Mouse (Mus musculus) neural tube, embryonic 13.5 days (tissue): Measurements from ENCODE around the gene Fam83e. TPM values are rescaled to one million over a fixed set of nuclear protein-coding genes. Genes with fewer than 3 reads are reported as not detected.

Source experiments
- ATAC-seq: fragments of 200-750 bp; cut with Nextera tagmentation; 2 replicates; pipeline ENCODE4 v1.8.0; 2017; ENCODE audit warnings: low read depth, mild to moderate bottlenecking, moderate TSS enrichment, moderate library complexity
- H3K27ac ChIP-seq: fragments of 300-500 bp; sonication (generic); replicated peaks from 2 replicates; pipeline ENCODE4 v1.5.1; 2015; ENCODE audit warnings: moderate library complexity, mild to moderate bottlenecking, inconsistent platforms
- H3K27me3 ChIP-seq: fragments of 300-500 bp; sonication (generic); 2 replicates; pipeline ENCODE4 v1.6.1; 2015; ENCODE audit warnings: mild to moderate bottlenecking, inconsistent platforms
- H3K36me3 ChIP-seq: fragments of 300-500 bp; sonication (generic); 2 replicates; pipeline ENCODE4 v1.6.1; 2015; ENCODE audit warnings: mild to moderate bottlenecking, inconsistent platforms
- H3K4me1 ChIP-seq: fragments of 300-500 bp; sonication (generic); replicated peaks from 2 replicates; pipeline ENCODE4 v1.6.1; 2015; ENCODE audit warnings: inconsistent platforms
- H3K4me2 ChIP-seq: fragments of 300-500 bp; sonication (generic); 2 replicates; pipeline ENCODE4 v1.6.1; 2015; ENCODE audit warnings: inconsistent platforms, mild to moderate bottlenecking, moderate library complexity
- H3K4me3 ChIP-seq: fragments of 300-500 bp; sonication (generic); 2 replicates; pipeline ENCODE4 v1.5.1; 2015; ENCODE audit warnings: mild to moderate bottlenecking, inconsistent platforms
- H3K9ac ChIP-seq: fragments of 300-500 bp; sonication (generic); 2 replicates; pipeline ENCODE4 v1.6.1; 2015; ENCODE audit warnings: moderate library complexity, mild to moderate bottlenecking, inconsistent platforms
- H3K9me3 ChIP-seq: fragments of 300-500 bp; sonication (generic); 2 replicates; pipeline ENCODE4 v1.6.1; 2016; ENCODE audit warnings: inconsistent platforms
- WGBS: fragments of 180-500 bp; shearing (Covaris S2); methylation state at CpG from one replicate; pipeline ENCODE4 v1.1.7; 2015; 5-methylcytosine and 5-hydroxymethylcytosine counted together
- polyA plus RNA-seq: library from polyadenylated mRNA; unstranded; fragments of >200 nt; fragmentation: Nextera tagmentation; extraction: Ambion mirVana; gene quantifications from 2 replicates; pipeline ENCODE4 v1.2.1, GENCODE M21; 2015

Fam83e gene
- polyA plus RNA-seq, 1 experiment from 2014 or later, result 0.39 TPM

GRCm38 (mm10) chr7:45727625-45728024 lies 6.6 kb downstream of the Fam83e start:
- Histone ChIP-seq H3K4me2 (no peak overlapping the region), H3K27ac (no peak overlapping the region), H3K9ac (no peak overlapping the region), H3K27me3 (no peaks in the 10 kb centered on the region), H3K36me3 (peaks cover 52% of the 10 kb centered on the region), H3K4me3 (no peak overlapping the region), H3K4me1 (0 out of 2 replicates have a peak, but pooled peaks cover 8% of the 10 kb centered on the region), H3K9me3 (no peaks in the 10 kb centered on the region)
- WGBS, result 84% methylated on average over 3 of the region's 3 CpGs
- no peak for ATAC-seq

- Histone ChIP-seq H3K27ac (no peak overlapping the region), H3K4me2 (no peak overlapping the region), H3K9me3 (no peaks in the 10 kb centered on the region), H3K4me3 (no peak overlapping the region), H3K27me3 (no peaks in the 10 kb centered on the region), H3K36me3 (peaks cover 20% of the 10 kb centered on the region), H3K9ac (no peak overlapping the region), H3K4me1 (0 out of 2 replicates have a peak, but pooled peaks cover 8% of the 10 kb centered on the region)
- 18% methylated on average over 16 of the region's 16 CpGs for WGBS
- ATAC-seq, result no peak
Observed at GRCm38 (mm10) chr7:45730727-45731431, 9.9 kb downstream of the Fam83e start.

GRCm38 (mm10) chr7:45733477-45733876 lies 12.5 kb downstream of the Fam83e start:
- H3K36me3 ChIP-seq, result peaks cover 4% of the 10 kb centered on the region; the same call in 1 of the 2 replicates

GRCm38 (mm10) chr7:45739162-45739763 lies 18.3 kb downstream of the Fam83e start:
- Histone ChIP-seq H3K36me3 (no peaks in the 10 kb centered on the region), H3K4me2 (no peak overlapping the region), H3K9me3 (no peaks in the 10 kb centered on the region), H3K9ac (no peak overlapping the region), H3K4me1 (no peaks in the 10 kb centered on the region), H3K27ac (no peak overlapping the region), H3K27me3 (peaks cover 11% of the 10 kb centered on the region; the same call in 1 of the 2 replicates), H3K4me3 (no peak overlapping the region)
- ATAC-seq, result peak; percentile 89
- 6% methylated on average over 9 of the region's 9 CpGs for WGBS

More at GRCm38 (mm10) chr7:45733477-45733876, 12.5 kb downstream of the Fam83e start:
- WGBS, result 81% methylated on average over 5 of the region's 5 CpGs
- Histone ChIP-seq H3K27me3 (no peaks in the 10 kb centered on the region), H3K9ac (no peak overlapping the region), H3K4me2 (no peak overlapping the region), H3K4me3 (no peak overlapping the region), H3K4me1 (0 out of 2 replicates have a peak, but pooled peaks cover 8% of the 10 kb centered on the region), H3K9me3 (no peaks in the 10 kb centered on the region), H3K27ac (no peak overlapping the region)
- ATAC-seq, result no peak

- Histone ChIP-seq H3K4me1 (no peaks in the 10 kb centered on the region), H3K4me3 (no peak overlapping the region), H3K36me3 (no peaks in the 10 kb centered on the region), H3K9ac (no peak overlapping the region), H3K27me3 (peaks cover 11% of the 10 kb centered on the region; the same call in 1 of the 2 replicates), H3K4me2 (no peak overlapping the region), H3K9me3 (no peaks in the 10 kb centered on the region), H3K27ac (no peak overlapping the region)
- ATAC-seq, result no peak
- 75% methylated on average over 9 of the region's 10 CpGs for WGBS
Observed at GRCm38 (mm10) chr7:45739820-45740219, 18.8 kb downstream of the Fam83e start.

- no peak overlapping the region for H3K4me3 ChIP-seq
- no peak for ATAC-seq
- H3K27ac ChIP-seq, result no peak overlapping the region
- H3K27me3 ChIP-seq, result peaks cover 11% of the 10 kb centered on the region; the same call in 1 of the 2 replicates
- H3K36me3 ChIP-seq, result no peaks in the 10 kb centered on the region
- H3K9me3 ChIP-seq, result no peaks in the 10 kb centered on the region
- 88% methylated on average over 12 of the region's 12 CpGs for WGBS
- H3K4me2 ChIP-seq, result no peak overlapping the region
- no peaks in the 10 kb centered on the region for H3K4me1 ChIP-seq
- no peak overlapping the region for H3K9ac ChIP-seq
Observed at GRCm38 (mm10) chr7:45741308-45741707, 20.3 kb downstream of the Fam83e start.

GRCm38 (mm10) chr7:45741777-45742176 lies 20.8 kb downstream of the Fam83e start:
- H3K4me1 ChIP-seq, result no peaks in the 10 kb centered on the region
- 0 out of 2 replicates have a peak overlapping the region, but pooled peaks have one; percentile 38 for H3K9ac ChIP-seq
- H3K9me3 ChIP-seq, result no peaks in the 10 kb centered on the region
- WGBS, result 34% methylated on average over 11 of the region's 11 CpGs
- peaks cover 11% of the 10 kb centered on the region; the same call in 1 of the 2 replicates for H3K27me3 ChIP-seq
- no peak overlapping the region for H3K4me3 ChIP-seq
- H3K36me3 ChIP-seq, result no peaks in the 10 kb centered on the region
- ATAC-seq, result no peak
- peak overlapping the region; percentile 30 for H3K4me2 ChIP-seq
- no peak overlapping the region for H3K27ac ChIP-seq

GRCm38 (mm10) chr7:45742338-45742737 lies 21.3 kb downstream of the Fam83e start:
- H3K27ac ChIP-seq, result no peak overlapping the region
- no peak overlapping the region for H3K9ac ChIP-seq
- ATAC-seq, result no peak
- H3K36me3 ChIP-seq, result no peaks in the 10 kb centered on the region
- H3K9me3 ChIP-seq, result no peaks in the 10 kb centered on the region
- no peak overlapping the region for H3K4me3 ChIP-seq
- H3K4me2 ChIP-seq, result peak overlapping the region; percentile 30
- H3K4me1 ChIP-seq, result no peaks in the 10 kb centered on the region
- peaks cover 11% of the 10 kb centered on the region; the same call in 1 of the 2 replicates for H3K27me3 ChIP-seq
- whole genome bisulfite sequencing, result 35% methylated on average over 19 of the region's 19 CpGs

GRCm38 (mm10) chr7:45744387-45744786 lies 23.4 kb downstream of the Fam83e start:
- Histone ChIP-seq H3K27ac (no peak overlapping the region), H3K4me3 (no peak overlapping the region), H3K9me3 (no peaks in the 10 kb centered on the region), H3K27me3 (peaks cover 11% of the 10 kb centered on the region; the same call in 1 of the 2 replicates), H3K4me2 (no peak overlapping the region), H3K9ac (no peak overlapping the region), H3K36me3 (no peaks in the 10 kb centered on the region), H3K4me1 (peaks cover 9% of the 10 kb centered on the region; the same call in 1 of the 2 replicates)
- WGBS, result 42% methylated on average over 2 of the region's 2 CpGs
- ATAC-seq, result no peak

GRCm38 (mm10) chr7:45746518-45746917 lies 25.5 kb downstream of the Fam83e start:
- 66% methylated on average over 6 of the region's 6 CpGs for WGBS
- no peaks in the 10 kb centered on the region for H3K36me3 ChIP-seq

GRCm38 (mm10) chr7:45747450-45747849 lies 26.4 kb downstream of the Fam83e start:
- Histone ChIP-seq H3K4me2 (no peak overlapping the region), H3K9me3 (no peaks in the 10 kb centered on the region), H3K36me3 (no peaks in the 10 kb centered on the region), H3K4me1 (peaks cover 12% of the 10 kb centered on the region; the same call in 1 of the 2 replicates), H3K27me3 (no peaks in the 10 kb centered on the region), H3K27ac (no peak overlapping the region), H3K4me3 (no peak overlapping the region), H3K9ac (no peak overlapping the region)
- no peak for ATAC-seq
- 88% methylated on average over 5 of the region's 5 CpGs for WGBS

More at GRCm38 (mm10) chr7:45746518-45746917, 25.5 kb downstream of the Fam83e start:
- Histone ChIP-seq H3K27me3 (peaks cover 9% of the 10 kb centered on the region; the same call in 1 of the 2 replicates), H3K9me3 (no peaks in the 10 kb centered on the region), H3K4me1 (peaks cover 12% of the 10 kb centered on the region; the same call in 1 of the 2 replicates), H3K27ac (no peak overlapping the region), H3K9ac (no peak overlapping the region), H3K4me3 (no peak overlapping the region), H3K4me2 (no peak overlapping the region)
- no peak for ATAC-seq

- H3K9me3 ChIP-seq, result no peaks in the 10 kb centered on the region
- H3K36me3 ChIP-seq, result no peaks in the 10 kb centered on the region
- no peaks in the 10 kb centered on the region for H3K27me3 ChIP-seq
- no peak for ATAC-seq
- H3K27ac ChIP-seq, result no peak overlapping the region
- no peak overlapping the region for H3K4me2 ChIP-seq
- no peak overlapping the region for H3K9ac ChIP-seq
- peaks cover 12% of the 10 kb centered on the region; the same call in 1 of the 2 replicates for H3K4me1 ChIP-seq
- 87% methylated on average over 7 of the region's 7 CpGs for WGBS
- no peak overlapping the region for H3K4me3 ChIP-seq
Observed at GRCm38 (mm10) chr7:45748110-45748509, 27.1 kb downstream of the Fam83e start.
